Mouse (Mus musculus) cerebellum, adult 2 months (tissue): ENCODE data around the gene Usp6nl.

Experiments used
- CTCF ChIP-seq: fragments of 200-500 bp; IDR thresholded peaks from 2 replicates; pipeline ENCODE4 v1.5.1; 2011; ENCODE audit warnings: low read depth, mild to moderate bottlenecking, control low read depth, low read length, moderate library complexity, borderline replicate concordance; ENCODE audit not compliant: insufficient read depth
- POLR2A ChIP-seq: fragments of 200-500 bp; IDR thresholded peaks from 2 replicates; pipeline ENCODE4 v1.6.1; 2011; ENCODE audit warnings: low read length, control low read depth, borderline replicate concordance; ENCODE audit not compliant: insufficient read depth

DNA sequence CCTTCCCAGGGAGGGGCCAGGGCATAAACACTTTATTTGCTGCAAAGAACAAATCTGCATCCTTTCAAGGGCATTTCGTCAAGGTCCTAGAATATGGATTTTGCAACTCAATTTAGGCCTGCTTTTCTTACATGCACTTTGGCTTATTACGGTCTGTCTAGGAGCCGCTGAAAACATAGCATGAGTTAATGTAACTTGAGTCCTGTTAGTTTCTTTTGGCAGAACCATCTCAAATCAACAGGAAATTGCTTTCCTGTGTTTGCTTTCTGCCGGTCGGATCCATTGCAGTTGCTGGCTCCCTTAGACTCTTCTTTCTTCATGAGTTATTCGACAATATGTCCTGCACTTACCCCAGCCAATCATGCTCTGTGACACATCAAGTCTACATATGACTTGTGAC, 143.9 kb downstream of the Usp6nl start:
- no peak for TF ChIP-seq CTCF
- TF ChIP-seq POLR2A = no peak
